Mouse (Mus musculus): Measurements from ENCODE around the gene Wwox.

- TF ChIP-seq POLR2A (IDR thresholded peaks at IDR 0.05; ENCODE audit: insufficient read depth, low read depth, low read length) = no peak
- no peak for TF ChIP-seq CTCF (IDR thresholded peaks at IDR 0.05; ENCODE audit: insufficient read depth, low read depth, low read length)
Observed at GRCm38 (mm10) chr8:114847666-114848065, 408.2 kb downstream of the Wwox start.
